Mouse (Mus musculus) right cerebral cortex, postnatal 25 days (tissue): ENCODE data around the gene Ets1.

Experiments used
- DNase-seq: peaks from one replicate; pipeline ENCODE4 v3.0.0; 2022

The Ets1 gene

DNA sequence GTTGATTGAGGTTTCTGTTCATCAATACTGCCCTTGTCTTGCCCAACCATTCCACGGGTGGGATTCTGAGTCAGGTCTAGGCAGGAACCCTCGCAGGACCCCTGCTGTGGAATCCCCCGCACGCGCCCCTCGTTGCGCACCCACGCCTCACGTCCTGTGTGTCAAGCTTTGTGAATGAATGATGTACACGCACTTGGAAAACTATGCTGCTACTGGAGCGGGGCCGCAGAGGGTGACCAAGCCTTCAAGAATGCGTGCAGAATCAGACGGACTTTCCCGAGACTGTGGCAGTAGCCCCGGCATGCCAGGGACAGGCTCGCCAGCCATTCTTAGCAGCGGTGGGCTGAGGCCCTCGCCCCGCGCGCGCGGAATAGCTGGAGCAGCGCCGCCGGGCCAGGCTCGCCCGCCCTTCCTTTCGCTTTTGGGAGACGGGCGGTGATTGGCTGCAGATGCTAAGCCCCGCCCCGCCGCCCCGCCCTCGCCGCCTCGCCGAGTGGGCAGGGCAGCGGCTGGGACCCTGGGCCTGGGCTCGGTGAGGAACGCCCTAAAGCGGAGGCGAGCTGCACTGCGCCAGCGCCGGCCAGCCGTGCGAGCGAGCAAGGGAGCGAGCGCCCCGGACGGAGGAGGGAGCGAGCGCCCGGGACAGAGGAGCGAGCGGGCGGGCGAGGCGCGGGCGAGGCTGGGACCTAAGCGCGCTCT, 59.6 kb downstream of the Ets1 start:
- DNase-seq, result peak; percentile 93

DNA sequence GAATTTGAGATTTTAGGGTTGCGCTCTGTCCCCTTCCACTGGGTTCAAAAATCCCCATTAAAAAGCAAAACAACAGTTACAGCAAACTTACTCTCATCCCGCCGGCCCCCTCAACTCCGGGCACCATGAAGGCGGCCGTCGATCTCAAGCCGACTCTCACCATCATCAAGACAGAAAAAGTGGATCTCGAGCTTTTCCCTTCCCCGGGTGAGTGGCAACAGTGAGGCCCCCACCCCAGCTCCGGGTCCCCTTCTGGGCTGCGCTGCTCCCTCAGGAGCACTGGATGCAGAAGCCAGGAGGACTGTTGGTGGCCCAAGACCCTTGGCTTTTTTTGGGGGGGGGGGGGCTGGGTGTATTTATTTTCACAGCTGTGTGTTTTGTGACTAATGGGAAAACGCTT, 60.2 kb downstream of the Ets1 start:
- DNase-seq, result no peak

DNA sequence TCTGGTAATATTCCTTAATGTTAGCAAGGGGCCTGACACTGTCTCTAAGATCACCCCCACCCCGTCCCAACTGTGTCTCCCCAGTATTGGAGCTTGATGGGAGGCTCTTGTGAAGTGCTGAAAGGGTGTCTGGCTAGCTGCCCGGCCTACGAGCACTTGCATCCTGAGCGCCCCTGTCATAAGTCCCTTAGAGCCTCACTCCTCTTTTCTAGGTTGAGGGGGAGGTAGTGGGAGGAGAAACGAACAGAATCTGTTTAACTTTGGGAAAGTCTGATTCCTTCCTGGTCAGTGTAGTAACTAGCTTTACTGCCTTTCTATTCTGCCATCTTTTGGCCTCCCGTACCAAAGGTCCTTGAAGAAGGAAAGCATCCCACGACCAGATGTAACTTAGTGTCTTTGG, 60.7 kb downstream of the Ets1 start:
- DNase-seq, result no peak

DNA sequence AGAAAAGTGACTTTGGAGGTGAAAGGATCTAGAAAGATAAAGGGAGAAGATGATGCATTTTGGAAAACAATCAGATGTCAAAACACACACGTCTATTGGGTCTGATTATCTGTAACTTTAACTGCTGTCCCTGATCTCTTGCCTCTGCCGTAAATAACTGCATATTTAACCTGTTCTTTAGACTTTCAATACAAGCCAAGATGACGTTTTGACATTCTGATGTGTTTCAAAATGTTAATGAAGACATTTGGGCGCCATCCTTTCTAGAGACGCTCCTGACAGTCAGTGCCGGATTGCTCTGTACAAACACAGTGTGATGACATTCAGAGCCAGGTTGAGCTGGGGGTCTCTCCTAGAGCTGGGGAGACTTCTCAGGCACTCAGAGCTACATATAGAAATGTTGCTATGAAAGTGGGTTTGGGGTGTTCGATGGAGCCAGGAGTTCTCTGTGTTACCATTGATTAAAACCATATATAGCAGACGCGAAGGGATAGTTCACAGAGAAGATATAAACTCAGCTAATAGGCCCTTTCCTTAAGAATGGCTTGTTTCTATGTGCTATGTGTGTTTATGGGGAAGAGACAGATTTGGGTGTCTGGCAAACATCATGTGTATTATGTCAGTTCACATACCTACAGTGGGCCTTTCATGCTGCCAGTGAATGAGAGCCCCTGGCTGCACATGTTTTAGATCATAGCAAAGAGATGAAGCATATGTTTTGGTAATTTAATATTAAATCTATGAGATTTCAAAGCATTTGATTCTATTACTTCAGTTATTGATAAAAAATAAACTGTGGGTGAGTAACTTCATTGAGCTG, 61.5 kb downstream of the Ets1 start:
- no peak for DNase-seq

DNA sequence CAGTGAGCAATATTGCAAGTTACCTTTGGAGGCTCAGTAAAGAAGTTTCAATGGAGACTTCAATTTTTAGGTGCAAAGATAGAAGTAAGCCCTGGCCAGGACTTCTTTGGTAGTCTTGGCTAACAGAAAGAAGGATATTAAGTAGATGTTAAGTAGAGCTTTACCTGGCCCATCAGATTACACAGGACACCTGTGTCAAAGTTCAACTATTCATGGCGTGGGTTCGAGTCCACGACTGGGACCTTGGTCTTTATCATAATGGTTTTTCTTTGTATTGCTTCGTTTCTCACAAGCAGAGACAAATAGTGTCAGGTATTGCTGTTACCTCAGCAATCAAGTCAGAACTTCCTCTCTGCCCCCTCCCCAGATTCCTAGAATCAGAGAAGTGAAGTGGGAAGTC, 62.7 kb downstream of the Ets1 start:
- no peak for DNase-seq

DNA sequence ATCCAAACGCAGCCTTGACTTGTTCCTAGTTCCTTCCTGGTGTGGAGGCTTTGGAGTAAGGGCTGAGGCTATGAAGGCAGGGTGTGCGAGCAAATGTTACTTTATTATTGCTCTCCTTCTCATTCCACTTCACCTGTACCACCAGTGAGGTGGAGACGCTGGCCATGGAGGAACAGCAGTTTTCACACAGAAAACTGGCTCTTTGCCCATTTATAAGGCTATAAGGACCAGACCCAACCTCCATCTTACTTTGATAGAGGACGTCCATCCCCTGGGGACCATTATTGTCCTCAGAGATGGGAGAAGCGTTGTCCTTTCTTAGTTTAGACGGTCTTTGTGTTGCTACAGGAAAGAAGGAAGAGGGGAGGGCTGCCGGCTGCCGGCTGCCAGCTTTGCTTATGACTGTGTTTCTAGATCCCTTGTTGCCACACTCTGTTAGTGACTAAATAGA, 63.4 kb downstream of the Ets1 start:
- no peak for DNase-seq

DNA sequence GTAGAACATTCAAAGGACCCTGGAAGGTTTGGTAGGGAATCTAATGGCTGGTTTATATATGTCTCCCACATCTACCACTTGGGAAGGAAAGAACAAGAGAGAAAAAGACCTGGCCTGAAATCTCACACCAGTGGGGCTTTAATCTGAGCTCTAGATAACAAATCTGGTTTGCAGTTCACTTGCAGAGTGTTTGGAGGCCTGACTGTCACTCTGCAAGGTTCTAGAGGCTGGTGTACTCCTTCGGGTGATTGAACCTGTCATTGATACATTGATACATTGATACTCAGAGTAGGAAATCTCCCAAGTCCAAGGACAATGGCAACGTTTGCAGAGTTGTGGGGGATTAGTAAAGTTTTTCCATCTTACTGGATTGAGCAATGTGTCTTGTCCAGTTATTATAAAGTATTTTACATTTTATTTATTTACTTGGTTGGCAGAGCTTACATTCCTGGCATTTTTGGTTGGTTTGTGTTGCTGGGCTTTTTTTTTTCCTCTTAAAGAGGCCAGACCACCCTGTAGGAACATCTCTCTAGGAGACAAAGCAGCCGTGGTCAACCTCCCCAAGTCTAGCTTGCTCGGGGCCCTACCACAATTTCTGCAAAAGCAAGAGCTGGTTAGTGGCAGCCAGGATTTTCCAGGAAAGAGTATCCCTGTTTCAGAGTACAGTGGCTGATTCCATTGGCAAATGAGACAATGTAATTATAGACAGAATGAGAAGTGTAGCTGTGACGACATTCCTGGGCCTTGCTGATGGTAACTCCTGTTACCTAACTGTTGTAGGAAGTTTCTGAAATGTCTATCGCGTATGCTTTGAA, 64.3 kb downstream of the Ets1 start:
- DNase-seq, result no peak

DNA sequence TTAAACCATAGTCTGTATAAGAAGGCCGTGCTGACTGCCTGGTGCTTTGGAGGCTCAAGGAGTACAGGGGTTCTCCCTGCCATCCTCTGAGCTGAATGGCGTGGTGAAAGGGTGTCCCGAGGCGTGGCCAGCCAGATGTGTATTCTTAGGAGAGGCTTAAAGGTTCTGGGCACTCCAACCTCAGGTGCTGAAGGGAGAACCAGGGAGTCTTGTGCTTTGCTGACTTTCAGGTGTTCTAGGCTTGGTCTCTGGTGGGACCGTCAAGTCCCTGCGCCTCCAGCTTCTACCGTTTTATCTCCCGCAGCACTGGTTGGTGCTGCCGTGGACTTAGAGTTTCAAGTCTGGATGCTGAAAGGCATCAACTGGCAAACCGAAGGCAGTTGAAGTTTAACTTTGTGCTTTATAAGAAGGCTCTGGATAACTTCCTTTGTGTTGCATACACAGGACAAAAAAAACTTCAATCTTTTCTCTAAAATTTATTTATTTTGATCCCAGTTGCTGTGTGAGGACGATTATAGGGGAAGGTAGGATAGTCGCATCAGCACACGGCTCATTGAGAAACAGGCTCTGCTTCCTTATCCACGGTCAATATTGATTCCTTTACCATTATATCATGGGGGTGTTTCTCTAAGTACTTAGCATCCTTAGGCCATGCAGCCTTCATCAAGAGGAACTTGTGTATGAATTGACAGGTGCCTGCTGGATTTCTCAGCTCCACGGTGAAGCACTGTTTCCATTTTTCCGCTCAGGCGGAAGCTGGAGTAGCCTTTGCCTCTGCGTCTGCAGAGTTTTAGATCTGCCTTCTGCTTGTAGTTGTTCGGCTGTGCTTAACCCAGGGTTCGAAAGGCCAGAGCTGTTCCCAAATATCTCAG, 65.3 kb downstream of the Ets1 start:
- no peak for DNase-seq

DNA sequence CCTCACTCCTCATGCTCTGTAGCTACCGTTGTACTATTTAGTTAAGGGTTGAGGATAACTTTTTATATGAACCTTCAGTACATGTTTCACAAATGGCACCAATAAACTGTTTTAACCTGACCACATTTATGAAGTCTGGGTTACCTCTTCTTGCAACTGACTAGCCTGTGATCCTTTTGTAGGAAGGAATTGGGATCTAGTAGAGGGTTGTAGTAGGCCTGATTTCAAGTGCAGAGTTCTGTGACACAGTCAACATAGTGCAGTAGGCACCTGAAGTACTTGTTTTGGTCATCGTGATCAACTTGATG, 65.9 kb downstream of the Ets1 start:
- no peak for DNase-seq

DNA sequence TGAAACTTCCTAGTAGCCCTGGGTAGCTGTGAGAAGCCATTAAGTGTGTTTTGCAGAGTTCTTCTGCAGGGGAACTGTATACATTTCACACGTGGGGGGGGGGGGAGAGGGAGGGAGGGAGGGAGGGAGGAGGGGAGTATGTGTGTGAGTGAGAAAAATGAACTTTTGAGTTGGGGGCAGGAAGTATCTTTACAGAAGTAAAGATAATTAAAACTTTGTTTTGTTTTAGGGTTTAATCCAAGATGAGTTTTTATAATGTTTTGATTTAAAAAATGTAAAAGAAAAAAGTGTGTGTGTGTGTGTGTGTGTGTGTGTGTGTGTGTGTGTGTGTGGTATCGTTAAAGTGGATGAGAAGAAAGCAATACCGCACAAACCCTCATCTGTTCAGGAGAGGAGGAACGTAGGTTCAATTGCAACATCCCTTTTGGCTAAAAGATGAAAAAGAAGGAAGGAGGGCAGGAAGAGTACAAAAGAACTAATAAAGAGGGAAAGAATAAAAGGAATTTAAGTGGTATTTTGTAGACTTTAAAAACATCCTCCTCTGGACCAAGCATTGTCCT, 66.9 kb downstream of the Ets1 start:
- no peak for DNase-seq

DNA sequence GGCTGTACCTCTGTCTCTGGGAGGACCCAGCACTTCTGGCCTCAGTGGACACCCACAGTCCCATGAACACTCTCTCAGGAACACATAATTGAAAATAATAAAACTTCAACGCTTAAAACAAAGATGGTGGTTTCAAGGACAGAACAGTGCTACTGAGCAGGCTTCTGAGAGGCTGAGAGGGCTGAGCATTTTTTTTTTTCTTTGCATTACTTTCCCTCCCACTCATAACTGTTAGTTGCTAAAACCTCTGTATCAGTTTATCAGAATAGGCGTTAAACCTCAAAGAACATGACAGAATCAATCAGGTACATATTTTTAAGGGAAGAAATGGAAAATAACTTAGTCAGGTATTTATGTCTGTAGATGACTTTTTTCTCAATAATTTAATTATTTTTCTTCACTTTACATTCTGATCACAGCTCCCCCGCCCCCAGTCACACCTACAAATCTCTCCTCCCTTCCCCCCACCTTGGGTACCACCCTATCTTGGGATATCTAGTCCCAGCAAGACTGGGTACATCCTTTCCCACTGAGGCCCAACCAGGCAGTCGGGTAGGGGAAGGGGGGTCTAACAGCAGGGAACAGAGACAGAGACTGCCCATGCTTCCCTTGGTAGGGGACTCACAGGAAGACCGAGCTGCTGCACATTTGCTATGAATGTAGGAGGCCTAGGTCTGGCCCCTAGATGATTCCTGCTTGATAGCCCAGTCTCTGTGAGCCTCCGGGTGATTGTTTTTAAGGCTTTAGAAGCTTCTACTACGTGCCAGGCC, 68.1 kb downstream of the Ets1 start:
- no peak for DNase-seq

DNA sequence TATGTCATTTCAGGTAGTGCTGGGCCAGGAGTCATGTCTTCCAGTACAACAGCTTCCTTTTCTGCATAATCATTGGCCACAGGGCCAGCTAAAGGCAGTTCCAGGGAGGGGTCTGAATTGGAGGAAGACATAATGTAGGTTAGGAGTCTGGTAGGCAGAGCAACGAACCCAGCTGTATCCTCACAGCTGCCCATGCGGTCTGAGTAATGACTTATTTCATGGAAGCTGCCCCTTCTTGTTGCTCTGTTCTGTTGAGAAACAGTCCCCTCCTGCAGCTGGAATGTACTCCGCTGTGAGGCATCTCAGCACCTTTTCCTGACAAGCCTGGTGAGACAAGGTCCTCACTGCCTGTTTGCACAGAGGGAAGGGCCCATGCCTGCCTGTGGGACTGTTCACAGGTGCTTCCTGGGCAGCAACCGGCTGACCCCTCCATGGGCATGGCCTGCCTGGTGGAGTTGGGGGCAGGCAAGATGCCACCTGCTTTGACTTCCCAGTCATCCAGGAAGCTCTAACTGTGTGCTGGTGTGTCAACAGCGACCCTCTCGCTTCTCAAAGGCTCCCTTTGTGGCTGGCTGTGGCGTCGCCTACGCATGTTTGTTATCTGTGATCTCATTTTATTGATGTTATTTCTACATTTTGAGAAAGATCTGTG, 69.9 kb downstream of the Ets1 start:
- DNase-seq, result no peak

DNA sequence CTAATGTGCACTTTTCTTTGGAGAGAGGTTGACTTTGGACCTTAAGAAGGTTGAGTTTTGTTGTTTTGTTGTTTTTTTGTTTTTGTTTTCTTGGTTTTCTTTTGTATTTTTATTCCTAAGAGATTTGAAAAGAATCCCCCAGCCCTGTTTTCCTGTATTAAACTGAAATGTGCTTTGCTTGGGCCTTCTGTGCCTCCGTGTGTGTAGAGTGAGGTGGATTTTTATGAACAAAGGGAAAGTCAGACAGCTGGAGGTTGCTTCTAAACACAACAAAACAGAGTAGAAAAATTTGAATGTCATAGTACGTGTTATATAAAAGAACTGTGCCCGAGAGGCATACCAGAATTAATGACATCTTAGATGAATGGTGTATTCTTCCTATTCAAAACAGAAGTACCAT, 71.4 kb downstream of the Ets1 start:
- DNase-seq, result no peak

DNA sequence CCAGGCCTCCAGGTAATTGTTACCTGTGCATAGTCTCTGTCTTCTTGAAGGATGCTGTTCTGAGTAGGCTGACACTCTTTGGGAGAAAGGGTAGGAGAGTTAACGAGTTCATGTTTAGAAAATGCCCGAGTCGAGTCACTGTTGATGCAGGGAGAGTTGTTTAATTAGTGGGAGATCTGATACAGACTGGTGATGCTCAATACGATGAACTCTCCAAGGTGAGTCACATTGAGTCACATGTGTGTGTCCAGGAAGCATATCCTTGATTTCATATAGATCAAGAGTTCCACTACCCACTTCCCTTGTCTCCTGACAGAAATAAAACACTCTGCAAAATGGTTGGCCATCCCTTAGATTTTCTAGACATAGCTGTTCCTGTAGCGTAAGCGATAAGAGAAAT, 72.5 kb downstream of the Ets1 start:
- DNase-seq, result no peak

DNA sequence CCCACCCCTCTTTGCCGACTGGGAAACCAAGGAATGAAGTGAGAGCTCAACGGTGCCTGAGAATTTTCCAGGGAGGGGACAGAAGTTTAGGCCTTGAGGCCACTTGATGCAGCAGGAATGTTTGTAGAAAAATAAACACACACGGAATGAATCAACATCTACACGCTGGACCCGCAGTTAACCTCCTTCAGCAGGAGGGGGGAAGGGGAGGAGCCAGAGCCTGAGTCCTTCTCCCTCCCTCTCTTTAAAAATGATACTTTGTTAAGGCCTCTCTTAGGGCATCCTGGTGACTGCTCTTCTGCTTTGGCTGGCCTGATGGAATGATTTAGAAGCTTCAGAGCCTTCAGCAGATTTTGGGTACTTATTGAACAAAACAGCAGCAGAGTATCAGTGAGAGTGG, 73.3 kb downstream of the Ets1 start:
- DNase-seq, result no peak

DNA sequence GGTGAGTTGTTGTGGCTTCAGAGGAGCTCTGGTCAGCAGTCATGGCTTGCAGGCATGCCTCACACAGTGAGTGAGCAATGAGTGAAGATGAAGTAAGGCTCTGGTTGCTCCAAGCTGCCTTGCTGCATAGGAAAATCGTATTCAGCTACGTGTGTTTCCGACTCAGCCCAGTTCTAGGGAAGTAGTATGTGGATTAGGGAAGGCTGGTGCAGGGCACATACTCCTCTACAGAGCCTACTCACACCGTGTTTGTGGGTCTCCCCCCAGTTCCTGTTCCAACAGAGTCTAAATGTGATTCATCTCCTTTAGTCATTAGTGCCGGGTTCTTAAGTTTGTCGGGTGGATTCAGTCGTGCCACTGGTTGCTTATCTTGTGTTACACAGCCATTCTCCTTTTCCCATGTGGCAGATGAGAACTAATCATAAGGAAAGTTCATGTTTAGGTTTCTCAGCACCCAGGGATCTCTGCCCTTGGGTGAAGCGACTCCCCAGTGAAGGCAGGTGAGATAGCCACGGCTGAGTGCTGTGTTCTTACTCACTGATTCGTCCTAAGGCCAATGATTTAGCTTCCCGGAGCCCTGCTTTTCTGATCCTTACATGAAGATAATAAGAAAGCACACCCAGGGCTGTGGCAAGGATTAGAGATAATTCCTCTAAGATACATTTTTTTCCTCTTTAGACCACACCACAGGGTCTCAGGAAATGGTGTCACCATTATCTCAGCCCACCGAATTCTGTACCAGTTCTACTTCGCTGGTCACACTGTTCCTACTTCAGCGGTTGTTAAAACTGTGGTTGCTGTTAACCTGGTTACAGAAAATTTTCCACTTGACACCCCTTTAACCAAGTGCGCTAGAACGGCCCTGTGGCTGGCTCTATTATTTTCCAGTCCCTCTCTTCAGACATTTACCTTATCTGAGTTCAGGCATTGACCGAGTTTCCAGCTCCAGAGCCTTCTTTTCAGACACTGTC, 74.0 kb downstream of the Ets1 start:
- DNase-seq, result no peak

DNA sequence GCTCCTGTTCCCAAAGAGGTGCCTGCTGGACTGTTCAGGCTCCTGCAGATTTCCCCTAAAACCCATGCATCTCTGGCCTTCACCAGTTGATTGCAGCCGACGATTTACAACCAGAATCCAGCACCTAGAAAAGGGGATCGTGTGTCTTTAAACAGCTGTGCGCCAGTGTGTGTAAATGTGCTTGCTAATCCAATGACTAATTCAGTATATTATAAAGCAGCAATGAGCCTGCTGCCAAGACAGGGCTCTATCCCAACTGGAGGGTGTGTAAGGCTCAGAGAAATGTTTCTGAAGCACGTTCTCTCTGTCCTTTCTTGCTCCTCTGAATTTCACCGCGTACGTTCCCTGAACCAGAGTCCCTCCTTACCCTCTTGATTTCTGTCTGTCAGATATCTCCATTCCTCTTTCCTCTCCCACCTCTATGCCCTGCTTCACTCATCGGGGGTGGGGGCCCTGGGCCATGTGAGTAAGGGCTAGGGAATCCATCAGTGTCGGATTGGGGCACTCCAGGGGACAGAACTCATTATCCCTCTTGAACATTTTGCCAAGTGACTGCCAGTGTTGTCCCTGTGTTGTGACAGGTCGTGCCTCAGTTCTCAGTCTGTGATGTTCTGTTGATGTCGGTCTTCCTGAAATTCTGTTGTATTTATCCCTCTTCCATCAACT, 75.1 kb downstream of the Ets1 start:
- DNase-seq, result no peak

DNA sequence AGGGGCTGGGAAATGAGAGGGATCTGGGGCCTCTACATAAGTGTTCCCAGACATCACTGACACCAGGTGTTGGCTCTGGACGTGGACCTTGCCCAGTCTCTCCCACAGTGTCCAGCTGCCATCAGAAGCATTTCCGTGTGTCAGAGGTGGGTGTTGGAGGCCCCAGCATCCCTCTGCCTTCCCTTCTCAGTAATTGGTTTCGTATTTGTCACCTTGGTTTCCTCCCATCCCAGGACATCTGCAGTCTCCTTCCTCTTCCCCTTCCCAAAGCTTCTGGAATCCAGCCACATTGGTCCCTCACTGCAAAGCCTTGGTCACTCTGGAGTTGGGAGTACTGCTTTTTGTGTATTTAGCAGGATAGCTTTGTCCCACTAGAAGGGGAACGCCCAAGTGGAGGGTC, 75.7 kb downstream of the Ets1 start:
- no peak for DNase-seq

DNA sequence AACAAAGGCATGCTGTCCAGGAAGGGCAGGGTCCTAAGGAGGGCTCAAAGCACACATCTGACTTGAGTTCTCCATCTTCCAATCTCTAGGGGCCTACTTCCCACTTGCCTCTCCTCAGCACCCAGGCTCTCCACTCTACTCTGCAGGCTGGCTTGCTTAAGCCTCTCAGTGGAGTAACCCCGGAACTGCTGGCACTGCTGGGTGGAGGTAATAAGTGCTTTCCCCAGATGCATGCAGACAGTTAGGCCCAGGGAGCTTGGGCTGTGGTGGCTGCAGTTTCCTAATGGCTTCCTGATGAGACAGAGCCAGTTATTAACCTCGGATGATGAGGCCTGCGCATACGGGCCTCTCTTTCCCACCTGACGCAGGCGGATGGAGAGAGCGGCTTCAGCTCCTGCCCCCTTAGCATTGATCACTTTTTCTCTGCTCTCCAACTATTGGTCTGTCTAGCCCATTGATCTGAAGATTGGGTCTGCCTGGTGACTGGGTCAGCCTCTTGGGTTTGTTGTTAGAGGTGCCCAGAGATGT, 76.4 kb downstream of the Ets1 start:
- DNase-seq, result no peak
